22 mouse cellular contexts compared by ENCODE assay signal in genomic region chr16:36054920-36055319, GRCm38 (mm10).
"Had no signal": no experiment of that assay in that cellular context is flagged by ENCODE, and none has a peak within 500 bp of the region (broad histone marks: within the 10 kb centered on the region; RNA-seq: fewer than 3 reads in every experiment).

No protein-coding gene starts in this region.

- H3K27ac ChIP-seq: forebrain, embryonic 15.5 days; hindbrain, embryonic 13.5 days; hindbrain, embryonic 15.5 days; hindbrain, postnatal 0 days; kidney, embryonic 15.5 days; kidney, postnatal 0 days; limb, embryonic 13.5 days; limb, embryonic 15.5 days; liver, embryonic 12.5 days; liver, embryonic 14.5 days had no signal

- H3K4me3 ChIP-seq: forebrain, embryonic 15.5 days; hindbrain, embryonic 13.5 days; hindbrain, embryonic 15.5 days; kidney, embryonic 15.5 days; limb, embryonic 13.5 days; limb, embryonic 15.5 days; liver, embryonic 12.5 days had no signal

- H3K4me2 ChIP-seq: forebrain, embryonic 15.5 days; hindbrain, embryonic 13.5 days; hindbrain, embryonic 15.5 days; kidney, embryonic 15.5 days; limb, embryonic 13.5 days; limb, embryonic 15.5 days; liver, embryonic 12.5 days had no signal

- H3K27me3 ChIP-seq: forebrain, embryonic 15.5 days; hindbrain, embryonic 13.5 days; hindbrain, embryonic 15.5 days; kidney, embryonic 15.5 days; limb, embryonic 13.5 days; limb, embryonic 15.5 days; liver, embryonic 12.5 days had no signal

- H3K9me3 ChIP-seq: forebrain, embryonic 15.5 days; hindbrain, embryonic 13.5 days; hindbrain, embryonic 15.5 days; kidney, embryonic 15.5 days; limb, embryonic 13.5 days; limb, embryonic 15.5 days; liver, embryonic 12.5 days had no signal

- ATAC-seq: forebrain, embryonic 15.5 days; forebrain, postnatal 0 days; hindbrain, postnatal 0 days; intestine, embryonic 16.5 days; liver, embryonic 12.5 days had no signal

- H3K4me1 ChIP-seq: forebrain, embryonic 15.5 days; hindbrain, embryonic 13.5 days; hindbrain, embryonic 15.5 days; limb, embryonic 13.5 days had no signal

- DNase-seq: forebrain, postnatal 0 days; gastrocnemius, postnatal 10 days; gastrocnemius, postnatal 25 days; kidney, adult 11 months; kidney, adult 2 months; kidney, adult 9 months; kidney, postnatal 14 days; kidney, postnatal 36 days; layer of hippocampus, adult 9-11 months; layer of hippocampus, postnatal 36 days; left cerebral cortex, postnatal 4 days had no signal

- H3K9ac ChIP-seq: forebrain, embryonic 15.5 days; forebrain, postnatal 0 days; hindbrain, embryonic 13.5 days; hindbrain, embryonic 15.5 days; kidney, embryonic 15.5 days; limb, embryonic 13.5 days; limb, embryonic 15.5 days; liver, embryonic 12.5 days; liver, embryonic 14.5 days had no signal
